Mouse (Mus musculus) lung, postnatal 25 days (tissue): ENCODE data around the gene Trim38.
"Not testable (repeated sequence)": the region's sequence is repeated elsewhere in the genome, so short reads cannot be mapped to it uniquely, and the experiment has no call there.

Experiments
- DNase-seq: peaks from one replicate; pipeline ENCODE4 v3.0.0; 2022; ENCODE audit warnings: low spot score

The Trim38 gene

GRCm38 (mm10) chr13:23769613-23770012 lies at the start of gene Trim38:
TSS of gene Trim38 (plus strand) at chr13:23769913.
- DNase-seq = not testable (repeated sequence)

GRCm38 (mm10) chr13:23724239-23724638 lies 45.5 kb upstream of the Trim38 start:
- no peak for DNase-seq

- DNase-seq = no peak
These were observed 44.5 kb upstream of the Trim38 start for GRCm38 (mm10) chr13:23725213-23725612.

GRCm38 (mm10) chr13:23728472-23729191 lies 41.1 kb upstream of the Trim38 start:
- no peak for DNase-seq

- no peak for DNase-seq
These were observed 40.6 kb upstream of the Trim38 start for GRCm38 (mm10) chr13:23729192-23729525.

- no peak for DNase-seq
These were observed 40.0 kb upstream of the Trim38 start for GRCm38 (mm10) chr13:23729706-23730105.

- DNase-seq = peak; percentile 73
These were observed 39.2 kb upstream of the Trim38 start for GRCm38 (mm10) chr13:23730479-23730878.

GRCm38 (mm10) chr13:23732156-23732804 lies 37.4 kb upstream of the Trim38 start:
- peak; percentile 48 for DNase-seq

GRCm38 (mm10) chr13:23737091-23737490 lies 32.6 kb upstream of the Trim38 start:
- no peak for DNase-seq

- DNase-seq = no peak
These were observed 31.7 kb upstream of the Trim38 start for GRCm38 (mm10) chr13:23738041-23738440.

GRCm38 (mm10) chr13:23738677-23739068 lies 31.0 kb upstream of the Trim38 start, which contains the start of gene Hist1h1c:
TSS of gene Hist1h1c (plus strand) at chr13:23738808.
- DNase-seq = peak; percentile 93

GRCm38 (mm10) chr13:23739069-23739921 lies 30.4 kb upstream of the Trim38 start:
- DNase-seq = peak; percentile 98

- no peak for DNase-seq
These were observed 29.8 kb upstream of the Trim38 start for GRCm38 (mm10) chr13:23739922-23740252.

- no peak for DNase-seq
These were observed 29.4 kb upstream of the Trim38 start for GRCm38 (mm10) chr13:23740256-23740840.

GRCm38 (mm10) chr13:23740910-23741309 lies 28.8 kb upstream of the Trim38 start:
- no peak for DNase-seq

GRCm38 (mm10) chr13:23742007-23742406 lies 27.7 kb upstream of the Trim38 start:
- DNase-seq = no peak

- DNase-seq = no peak
These were observed 26.5 kb upstream of the Trim38 start for GRCm38 (mm10) chr13:23743215-23743614.

- no peak for DNase-seq
These were observed 25.8 kb upstream of the Trim38 start for GRCm38 (mm10) chr13:23743963-23744362.

GRCm38 (mm10) chr13:23744421-23745380 lies 25.0 kb upstream of the Trim38 start:
- no peak for DNase-seq

GRCm38 (mm10) chr13:23745381-23746161 lies 24.1 kb upstream of the Trim38 start, which contains the start of gene Hist1h3c:
TSS of gene Hist1h3c (minus strand) at chr13:23745602.
- DNase-seq = peak; percentile 86
